Mouse (Mus musculus) c-Kit-positive CD71-negative TER-119-negative erythroid progenitor cells, embryonic 14.5 days (primary cell): ENCODE data around the gene Skida1.
A peak's percentile ranks its signal among the peaks of the same experiment; 100 is the strongest.

Source experiments
- DNase-seq: peaks from one replicate; pipeline ENCODE4 v3.0.0-alpha.2; 2013; ENCODE audit warnings: low read depth

The Skida1 gene

DNA sequence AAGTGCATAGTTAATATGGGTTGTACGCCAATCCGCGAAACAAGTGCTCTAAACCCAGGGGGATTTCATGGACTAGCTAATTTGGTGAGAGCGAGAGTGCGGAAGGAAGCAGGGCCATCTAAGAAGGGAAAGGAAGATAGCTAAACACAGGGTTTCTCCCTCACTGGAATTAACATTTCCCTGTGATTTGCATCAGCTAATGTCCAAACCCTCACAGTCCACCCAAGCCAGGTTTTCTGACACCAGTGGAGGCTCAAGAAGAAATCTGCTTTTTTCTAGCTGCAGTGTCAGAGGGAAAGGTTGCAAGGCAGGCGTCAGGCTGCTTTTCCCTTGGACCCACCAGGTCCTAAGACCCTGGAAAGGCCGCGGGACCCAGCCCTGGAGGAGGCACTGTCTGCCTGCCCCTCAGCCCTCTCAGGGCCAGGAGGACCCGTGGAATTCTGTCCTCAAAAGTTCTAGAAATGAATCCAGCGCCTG is 9.9 kb downstream of the Skida1 start:
- no peak for DNase-seq

DNA sequence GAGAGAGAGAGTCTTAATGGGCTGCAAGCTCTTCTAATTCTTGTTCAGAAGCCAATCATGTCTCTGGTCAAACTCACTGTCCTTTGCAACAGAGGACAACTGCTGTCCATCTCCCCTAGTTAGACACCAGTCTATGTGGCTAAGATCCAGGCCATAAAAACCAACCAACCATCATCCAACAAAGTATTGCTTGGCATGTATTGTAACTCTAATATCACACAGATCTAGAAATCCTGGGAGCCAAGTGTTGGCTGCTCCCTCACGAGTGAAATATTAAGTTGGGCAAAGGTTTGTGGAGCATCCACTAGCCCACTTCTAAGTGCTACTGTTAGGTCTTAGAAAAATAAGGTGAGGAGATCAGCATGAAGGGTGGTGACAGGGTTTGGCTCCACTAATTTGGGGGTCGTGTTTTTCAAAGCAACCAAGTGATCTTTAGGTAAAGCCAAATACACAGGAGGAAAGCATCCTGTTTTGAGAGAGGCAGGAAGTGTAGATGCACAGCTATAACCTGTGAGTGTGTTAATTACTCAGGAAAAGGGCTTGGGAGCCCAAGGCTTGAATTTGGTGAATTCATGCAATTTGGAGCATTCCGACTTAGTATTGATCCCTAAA is 10.6 kb downstream of the Skida1 start:
- no peak for DNase-seq

DNA sequence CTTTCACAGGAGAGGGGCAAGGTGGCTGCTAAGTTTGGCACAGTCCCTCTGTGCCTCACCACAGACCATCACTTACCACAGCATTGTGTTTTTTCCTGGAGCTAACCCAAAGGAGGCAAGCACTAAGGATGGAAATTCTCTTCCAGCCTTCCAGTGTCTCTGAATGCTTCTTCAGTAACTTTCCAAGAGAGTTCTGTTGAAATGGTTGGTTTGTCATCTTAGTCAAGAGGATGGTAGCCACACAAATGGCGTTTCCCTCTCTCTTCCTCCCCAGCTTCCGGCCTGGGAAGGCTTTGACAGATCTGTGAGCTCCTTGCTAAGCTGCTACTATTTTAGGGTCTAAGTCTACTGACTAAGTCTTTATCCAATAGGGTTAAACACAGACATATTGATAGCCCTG is 11.4 kb downstream of the Skida1 start, which contains the start of gene A930004D18Rik:
Gene A930004D18Rik (minus strand): TSS at position 247 of the 400 bp plus-strand sequence.
- DNase-seq = no peak

DNA sequence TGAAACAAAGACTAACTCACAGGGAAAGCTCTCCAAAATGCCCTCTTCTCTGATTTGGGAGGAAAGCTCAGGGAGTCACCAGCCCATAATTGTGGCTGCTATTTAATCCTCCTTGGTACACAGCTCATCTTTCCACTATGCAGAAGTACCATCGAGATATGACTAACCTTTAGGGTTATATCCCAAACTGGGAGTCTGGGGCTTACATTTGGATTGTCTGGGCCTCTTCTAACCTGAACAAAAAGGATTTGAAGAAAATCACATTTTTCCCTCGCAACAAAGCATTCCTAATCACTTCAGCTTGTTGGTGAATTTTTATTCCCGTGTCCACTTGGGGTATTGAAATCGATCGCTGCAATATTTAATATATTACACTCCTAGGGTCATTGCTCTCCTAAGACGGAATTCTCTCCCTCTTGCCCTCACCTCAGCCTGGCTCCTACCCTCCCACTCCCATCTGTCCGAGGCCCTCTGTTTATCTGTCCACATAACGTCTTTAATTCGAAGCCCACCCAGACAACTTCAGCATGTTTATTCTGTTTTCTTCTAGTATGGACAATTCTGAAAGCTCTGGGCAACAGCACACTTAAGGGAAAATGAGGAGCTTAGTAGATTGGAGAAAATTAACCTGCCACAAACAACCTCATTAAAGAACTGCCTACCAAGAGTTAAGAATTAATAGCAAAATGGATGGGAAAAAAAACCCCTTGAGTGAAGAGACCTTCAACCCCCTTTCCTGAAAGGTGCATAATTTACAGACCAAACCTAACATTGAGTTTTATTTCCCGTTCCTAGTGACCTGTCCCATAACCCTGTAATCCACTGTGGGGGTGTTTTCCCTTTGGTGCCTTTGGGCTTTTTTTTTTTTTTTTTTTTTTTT is 14.2 kb downstream of the Skida1 start:
- DNase-seq = no peak

DNA sequence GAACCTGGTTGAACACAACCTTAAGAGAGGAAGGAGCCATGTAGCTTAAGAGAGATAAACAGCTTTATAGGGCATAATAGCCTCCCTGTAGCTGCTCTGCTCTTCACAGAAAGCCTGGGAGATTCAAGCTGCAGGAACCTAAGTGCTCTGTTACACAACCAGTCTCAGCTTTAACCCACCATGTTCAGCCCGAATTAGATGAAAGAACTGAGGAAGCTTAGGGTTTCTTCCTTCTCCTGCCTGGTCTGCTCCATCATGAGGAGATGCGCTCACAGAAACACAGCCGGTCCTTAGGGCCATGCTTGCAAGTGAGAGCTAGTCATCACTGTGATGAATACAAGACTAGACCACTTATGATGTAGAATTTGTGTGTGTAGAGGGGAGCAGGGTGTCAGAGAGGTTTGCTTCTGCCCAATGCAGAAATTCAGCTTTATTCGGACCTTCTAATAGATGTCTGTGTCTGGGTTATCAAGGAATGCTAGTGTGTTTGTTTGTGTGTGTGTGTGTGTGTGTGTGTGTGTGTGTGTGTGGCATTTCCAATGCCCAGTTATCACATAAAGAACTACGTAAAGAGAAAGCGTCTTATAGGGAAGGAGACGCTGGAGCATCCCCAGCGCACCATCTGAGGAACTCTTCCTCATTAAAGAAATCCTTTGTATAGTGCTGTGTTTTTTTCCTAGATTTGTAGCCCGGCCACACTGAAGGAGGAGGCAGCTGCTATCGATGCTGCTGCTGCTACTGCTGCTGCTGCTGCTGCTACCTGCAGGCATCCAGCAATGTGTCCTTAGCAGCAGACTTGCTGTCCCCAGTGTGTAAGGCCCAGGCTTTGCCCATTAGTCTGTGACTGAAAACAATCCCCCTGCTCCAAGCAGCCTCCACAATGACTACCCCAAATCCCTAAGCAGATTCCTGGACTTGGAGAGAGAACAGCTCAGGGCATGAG is 15.4 kb downstream of the Skida1 start:
- no peak for DNase-seq

DNA sequence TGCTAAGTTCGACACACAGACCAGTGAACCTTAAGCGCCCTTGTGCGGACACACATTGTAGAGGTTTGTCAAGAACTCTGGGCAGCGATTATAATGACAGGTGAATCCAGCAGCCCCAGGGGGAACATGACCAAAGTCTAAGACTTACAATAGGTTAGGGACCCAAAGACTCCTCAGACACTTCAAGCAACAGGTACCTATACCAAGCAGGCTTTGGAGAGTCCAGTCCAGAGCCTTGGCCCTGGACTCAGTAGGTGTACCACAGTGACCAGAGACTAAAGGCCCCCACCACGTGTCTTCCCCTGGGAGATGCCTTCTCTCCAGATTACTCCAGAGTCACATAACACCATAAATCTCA is 16.3 kb downstream of the Skida1 start:
- no peak for DNase-seq

DNA sequence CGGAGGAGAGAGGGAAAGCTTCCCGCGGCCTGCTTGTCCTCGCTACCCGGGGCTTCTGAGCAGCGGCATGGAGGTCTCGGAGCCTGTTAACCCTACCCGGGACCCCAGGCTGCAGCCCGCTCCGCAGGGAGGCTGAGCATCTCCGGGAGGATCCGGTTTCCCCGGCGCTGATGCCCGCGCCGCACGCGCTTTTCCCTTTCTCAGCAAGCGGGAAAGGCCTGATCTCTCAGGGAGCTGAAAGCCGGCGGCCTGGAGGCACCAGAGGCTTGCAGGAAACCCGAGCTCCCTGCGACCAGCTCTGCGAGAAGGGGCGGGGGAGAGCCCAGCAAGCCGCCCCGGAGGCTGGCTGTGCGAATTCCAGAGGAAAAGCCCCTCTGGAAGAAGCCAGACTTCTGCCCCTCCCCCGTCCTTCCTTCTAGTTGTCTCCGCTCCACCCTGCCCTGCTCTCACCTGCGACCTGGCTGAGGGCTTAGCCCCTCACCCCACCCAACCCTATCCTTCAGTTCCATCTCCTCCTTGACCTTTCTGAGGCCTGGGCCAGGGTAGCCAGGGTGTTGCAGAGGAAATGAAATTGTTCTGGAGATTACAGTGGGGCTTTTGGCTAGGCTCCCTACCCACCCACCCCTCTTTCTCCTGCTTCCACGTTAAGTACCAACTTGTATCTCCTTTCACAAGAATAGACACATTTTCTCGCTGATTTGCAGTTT is 16.9 kb downstream of the Skida1 start:
- DNase-seq = no peak

DNA sequence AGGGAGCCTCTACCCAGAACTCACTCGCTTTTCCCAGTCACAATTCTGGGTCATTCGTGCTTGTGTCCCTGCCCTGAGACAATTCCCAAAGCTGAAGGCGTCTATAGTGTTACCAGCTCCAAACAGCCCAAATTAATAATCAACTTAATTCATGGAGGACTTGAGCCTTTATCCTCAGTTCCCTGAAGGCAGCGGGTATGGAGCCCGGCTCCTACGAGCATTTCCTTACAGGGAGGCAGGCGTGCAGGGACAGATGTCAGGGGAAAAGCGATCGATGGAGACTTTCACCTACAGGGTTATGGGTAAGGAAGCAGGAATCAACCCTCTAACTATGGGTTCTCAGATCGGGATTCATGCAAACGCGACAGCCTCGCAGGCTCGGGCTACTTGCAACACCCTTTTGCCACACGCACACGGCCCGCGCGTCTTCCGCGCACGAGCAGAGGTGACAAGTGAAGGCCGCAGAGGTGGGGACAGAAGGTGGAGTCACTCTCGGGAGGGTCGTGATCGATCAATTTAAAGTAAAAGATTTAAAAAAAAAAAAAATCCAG is 17.5 kb downstream of the Skida1 start:
- no peak for DNase-seq

DNA sequence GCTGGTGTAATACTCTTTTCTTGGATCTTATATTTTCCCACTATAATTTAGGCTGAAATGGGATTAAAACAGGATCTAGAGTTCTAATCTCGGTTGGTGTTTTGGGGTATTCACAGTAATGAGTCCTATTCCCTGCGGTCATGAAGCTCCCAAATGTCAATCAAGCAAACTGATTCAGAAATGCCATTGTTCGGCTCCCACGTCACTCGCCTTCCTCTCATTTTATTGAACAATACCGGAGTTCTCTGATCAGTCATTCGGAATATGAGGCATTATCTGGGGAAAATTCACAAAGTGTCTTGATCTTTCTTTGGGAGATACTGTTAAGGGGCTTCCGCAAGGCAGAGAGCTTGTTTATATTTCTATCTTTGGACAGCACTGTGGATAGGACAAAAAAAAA is 18.3 kb downstream of the Skida1 start:
- no peak for DNase-seq

DNA sequence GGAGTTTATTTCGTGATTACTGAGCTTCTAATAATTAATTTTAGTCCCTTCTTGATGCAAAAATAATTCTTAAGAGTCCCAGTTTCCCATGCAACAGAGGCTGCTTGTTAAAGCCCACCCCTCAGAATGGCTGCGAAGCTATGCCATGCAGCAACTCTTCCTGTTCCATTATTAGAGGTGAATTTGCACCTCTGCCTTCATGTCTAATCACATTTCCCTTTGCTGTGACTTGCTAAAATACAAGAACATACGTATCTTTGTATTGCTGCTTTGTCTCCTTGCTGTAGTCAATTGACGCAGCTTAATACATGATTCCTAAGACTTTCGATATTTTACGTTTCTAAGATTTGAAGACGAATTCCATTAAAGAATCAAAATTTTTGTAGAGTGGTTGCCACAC is 19.2 kb downstream of the Skida1 start:
- DNase-seq = no peak

DNA sequence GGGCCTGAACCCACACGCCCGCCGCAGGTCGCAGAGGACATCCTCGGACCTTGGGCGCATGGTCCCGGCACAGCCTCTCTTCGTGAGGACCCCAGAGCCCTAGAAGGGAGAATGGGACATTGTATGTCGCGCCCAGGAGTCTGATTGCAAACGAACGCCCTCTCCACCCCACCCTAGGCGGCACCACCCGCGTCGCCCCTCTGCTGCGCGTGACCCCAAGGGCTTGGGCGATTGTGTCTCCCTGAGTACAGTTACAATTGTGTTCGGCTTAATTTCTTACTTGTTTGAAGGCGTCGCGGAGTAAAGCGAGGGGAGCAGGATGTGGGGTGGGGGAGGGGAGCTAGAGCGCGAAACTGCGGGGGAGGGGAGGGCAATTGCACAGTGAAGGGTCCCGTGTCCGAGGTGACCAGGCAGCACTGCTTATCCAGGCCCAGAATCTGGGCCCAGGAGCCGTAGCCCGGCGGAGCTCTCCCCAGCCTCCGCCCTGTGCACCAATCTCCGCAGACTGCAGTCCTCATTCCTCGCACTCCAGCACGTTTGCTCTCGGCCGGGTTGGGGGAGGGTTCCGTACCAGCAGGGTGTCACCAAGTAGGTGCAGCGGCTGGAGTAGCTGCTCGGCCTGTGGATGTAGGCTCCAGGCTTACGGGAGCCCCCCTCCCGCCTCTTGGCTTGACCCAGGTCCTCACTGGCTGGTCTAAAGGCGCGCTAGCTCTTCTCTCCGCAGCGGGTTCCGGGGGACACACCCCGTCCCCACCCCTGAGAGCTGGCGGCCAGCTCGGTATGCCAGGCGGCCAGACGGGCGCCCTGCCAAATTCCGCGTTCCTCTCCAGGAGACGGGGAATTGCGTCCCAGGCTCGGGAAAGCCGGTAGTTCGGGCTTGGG is 20.5 kb downstream of the Skida1 start:
- no peak for DNase-seq

DNA sequence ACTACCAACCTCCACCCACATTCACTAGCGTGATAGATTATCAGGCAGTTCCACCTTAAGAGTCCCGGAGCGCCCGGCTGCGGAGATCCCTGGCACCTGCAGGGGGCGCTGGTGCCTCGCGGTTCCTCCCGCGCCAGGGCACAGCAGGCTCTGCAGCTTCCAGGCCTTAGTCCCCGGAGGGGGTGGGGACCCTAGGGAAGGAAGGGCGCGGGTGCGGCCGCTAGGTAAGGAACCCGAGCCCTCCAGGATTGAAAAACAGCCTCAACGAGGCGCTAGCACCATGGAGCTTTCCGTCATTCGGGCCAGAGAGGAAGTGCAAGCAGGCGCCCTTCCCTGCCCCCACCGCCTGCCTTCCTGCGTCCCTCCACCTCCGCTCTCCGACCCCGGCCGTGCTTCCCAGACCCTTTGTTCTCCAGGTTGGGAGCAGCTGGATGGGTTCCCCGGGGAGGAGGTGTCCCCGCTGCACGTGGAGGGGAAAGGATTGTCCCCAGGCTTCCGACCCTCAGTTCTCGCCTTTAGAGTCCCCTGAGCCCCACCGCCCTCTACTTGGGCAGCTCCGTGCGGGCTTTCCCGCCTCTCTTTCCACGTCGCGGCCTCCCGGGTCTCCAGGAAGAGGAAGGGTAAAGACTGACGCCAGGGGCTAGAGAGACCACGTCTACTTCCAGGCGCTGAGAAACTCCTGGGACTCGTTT is 21.3 kb downstream of the Skida1 start:
- DNase-seq = peak; percentile 95

DNA sequence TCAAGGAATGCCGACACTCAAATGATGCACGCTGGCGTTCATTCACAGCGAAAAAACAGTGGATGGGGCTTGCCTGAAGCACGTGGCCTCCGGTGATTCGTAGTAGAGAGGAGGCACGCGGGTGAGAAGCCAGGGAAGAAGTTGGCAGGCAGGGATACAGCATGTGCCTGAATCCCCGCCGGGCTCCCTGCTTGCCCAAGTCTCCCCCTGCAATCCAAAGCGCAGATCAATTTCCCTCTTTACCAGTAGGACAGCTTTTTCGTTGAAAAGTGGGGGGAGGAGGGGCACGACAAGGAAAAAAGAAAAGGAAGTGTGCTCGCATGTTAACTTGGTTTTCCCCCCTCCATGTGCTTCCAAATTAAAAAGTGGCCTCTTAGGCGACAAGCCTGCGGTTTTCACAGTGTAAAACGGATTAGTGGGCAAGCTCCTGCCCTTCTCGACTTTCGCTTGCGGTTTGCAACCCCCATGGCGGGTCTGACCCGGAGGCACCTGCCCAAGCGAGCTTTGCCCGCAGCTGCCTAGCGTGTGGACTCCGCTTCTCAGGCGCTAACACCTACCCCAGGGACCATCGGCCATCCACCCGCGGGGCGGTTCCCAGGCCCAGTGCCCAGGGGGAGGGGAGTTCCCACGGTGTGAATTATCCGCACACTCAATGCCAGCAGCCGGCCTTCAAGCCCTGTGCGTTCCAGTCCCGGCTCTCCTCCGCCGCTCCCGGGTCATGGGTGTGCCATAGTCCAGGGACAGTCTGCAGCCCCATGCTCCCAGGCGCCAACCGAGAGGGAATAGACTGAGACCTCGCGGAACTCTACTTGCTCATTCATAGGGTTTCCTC is 22.5 kb downstream of the Skida1 start:
- no peak for DNase-seq

DNA sequence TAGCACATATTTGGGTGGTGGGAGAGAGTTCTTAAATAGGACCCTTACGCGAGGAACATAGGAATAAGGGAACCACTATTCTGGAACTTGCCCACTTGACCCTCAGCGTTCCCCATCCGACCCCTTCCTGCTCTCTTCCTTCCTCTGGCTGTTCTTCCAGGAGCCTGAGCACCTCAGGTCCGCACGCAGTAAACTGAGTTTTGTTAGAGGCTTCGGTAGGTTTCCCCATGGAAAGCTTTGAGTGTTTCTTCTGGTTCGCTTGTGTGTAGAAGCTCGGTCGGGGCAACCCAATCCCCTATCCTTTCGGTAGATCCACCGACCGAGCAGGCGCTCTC is 23.1 kb downstream of the Skida1 start:
- no peak for DNase-seq

DNA sequence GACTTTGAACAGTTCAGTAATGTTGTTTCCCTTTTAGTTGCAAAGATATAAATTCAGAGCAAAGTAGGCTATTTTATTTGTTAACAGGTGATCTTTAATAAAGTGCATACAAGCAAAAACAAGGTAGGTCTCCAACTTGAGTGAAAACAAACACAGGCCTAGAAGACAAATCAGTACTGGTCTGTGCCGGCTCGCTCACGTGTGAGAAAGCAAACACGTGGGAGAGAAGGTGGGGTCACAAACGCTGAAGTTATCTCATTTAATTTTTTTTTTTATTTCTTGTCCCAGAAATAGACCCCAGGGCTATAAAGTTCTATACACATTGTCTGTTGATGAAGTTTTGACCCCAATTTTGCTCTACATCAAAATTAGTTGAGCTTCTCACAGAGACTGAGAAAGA is 23.7 kb downstream of the Skida1 start:
- DNase-seq = no peak

DNA sequence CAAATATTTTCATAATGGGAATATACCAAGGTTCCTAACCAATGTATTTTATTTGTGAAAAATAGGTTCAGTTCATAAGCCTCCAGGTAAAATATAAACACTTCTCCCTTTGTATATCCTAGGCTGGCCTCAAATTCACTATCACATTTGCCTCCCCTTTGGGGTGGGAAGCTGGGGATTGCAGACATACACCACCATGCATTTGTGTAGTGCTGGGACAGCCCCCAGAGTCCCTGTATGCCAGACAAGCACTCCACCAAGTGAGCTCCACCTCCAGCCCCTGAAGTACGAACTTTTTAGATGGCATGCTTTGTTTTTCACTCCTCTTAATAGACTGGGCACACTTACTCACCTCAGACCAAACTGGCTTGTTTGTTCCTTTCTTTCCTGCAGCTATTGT is 26.0 kb downstream of the Skida1 start:
- no peak for DNase-seq

DNA sequence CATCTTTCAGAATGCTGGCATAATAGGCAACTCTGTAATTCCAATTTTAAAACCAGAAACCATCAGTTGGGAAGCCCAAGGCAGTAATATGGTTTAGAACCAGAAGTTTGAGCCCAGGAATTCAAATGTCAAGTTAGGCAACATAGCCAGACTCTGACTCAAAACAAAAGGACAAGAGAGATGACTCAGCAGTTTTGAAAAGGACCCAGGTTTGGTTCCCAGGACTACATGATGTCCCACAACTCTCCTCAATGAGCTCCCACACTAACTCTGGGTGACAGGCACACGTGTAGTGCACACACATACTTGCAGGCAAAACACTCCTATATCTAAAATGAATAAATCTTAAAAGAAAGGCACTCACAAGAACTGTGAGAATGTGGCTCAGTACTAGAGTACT is 29.7 kb downstream of the Skida1 start:
- DNase-seq = no peak

DNA sequence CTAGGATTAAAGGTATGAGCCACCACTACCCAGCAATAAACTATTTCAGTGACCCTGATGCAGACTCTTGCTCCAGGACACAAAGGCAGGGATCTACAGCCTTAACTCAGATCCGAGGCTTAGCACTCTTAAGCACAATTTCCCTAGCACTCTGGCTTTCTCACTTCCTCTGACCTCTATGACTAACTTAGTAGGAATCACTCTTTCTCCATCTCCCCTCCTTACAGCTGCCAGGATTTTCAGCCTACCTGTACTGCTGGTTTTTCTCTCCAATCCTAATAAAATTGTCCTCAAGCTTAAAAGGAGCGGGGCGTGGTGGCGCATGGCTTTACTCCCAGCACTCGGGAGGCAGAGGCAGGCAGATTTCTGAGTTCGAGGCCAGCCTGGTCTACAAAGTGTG is 31.5 kb downstream of the Skida1 start:
- no peak for DNase-seq

DNA sequence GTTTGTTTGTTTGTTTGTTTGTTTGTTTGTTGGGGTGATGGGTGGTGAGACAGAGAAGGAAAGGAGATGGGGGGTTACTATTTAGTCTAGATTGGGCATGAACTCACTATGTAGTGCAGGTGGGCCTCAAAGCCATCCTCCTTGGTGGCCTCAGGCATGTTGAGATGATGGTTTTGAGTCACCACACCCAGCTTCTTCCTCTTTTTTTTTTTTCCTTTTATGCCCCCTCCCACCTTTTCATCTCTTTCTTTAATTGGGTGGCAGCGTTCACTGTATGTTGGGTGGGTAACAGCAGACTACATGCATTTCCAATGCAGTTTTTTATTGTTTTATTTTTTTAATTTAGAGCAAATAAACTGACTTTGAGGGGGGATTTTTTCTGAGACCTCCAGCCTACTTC is 32.2 kb downstream of the Skida1 start:
- DNase-seq = no peak
